ENCODE assay signal across 26 mouse cellular contexts in the genomic region with DNA sequence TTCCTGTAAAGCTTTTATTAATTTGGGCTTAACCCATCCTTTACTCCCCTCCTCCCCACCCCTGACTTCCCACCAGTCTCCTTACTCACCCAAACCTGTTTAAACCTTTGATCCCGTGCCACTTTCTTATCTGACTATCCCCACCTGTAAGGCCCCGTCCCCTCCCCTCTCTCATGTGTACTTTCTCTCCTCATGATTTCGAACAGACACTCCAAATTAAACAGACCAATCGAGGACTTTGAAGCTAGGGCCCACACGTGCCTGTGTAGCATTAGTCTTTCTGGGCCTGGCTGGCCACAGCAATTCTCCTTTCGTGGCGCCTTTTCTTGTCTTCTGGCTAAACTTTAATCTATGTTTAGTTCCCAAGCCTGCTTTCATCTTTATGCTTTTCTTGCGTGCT.
DNase-seq lines count a peak whose midpoint lies in the region; ATAC-seq lines count a peak whose summit lies in the region.
"Had no signal": no experiment of that assay in that cellular context is flagged by ENCODE, and none has a peak within 500 bp of the region (broad histone marks: within the 10 kb centered on the region; RNA-seq: fewer than 3 reads in every experiment).

No protein-coding gene starts in this region.

- H3K27ac ChIP-seq in kidney, embryonic 14.5 days (ENCODE audit: low read depth, low read length): no peak overlapping the region
- H3K27ac ChIP-seq in intestine, embryonic 15.5 days: no peak overlapping the region
- no peak overlapping the region for H3K27ac ChIP-seq in kidney, embryonic 16.5 days (ENCODE audit: low read length)
- no peak overlapping the region for H3K27ac ChIP-seq in stomach, embryonic 15.5 days
- H3K27ac ChIP-seq in midbrain, embryonic 10.5 days (replicated peaks): no peak overlapping the region
- H3K27ac ChIP-seq: hindbrain, embryonic 10.5 days; layer of hippocampus, adult 2 months; liver, embryonic 12.5 days; macrophage; midbrain, embryonic 15.5 days had no signal

- WGBS in kidney, embryonic 14.5 days: 69% methylated on average over 8 of the region's 8 CpGs
- 42% methylated on average over 8 of the region's 8 CpGs for WGBS in intestine, embryonic 15.5 days
- WGBS in kidney, embryonic 16.5 days: 72% methylated on average over 8 of the region's 8 CpGs
- 50% methylated on average over 8 of the region's 8 CpGs for WGBS in stomach, embryonic 15.5 days
- 87% methylated on average over 8 of the region's 8 CpGs for WGBS in midbrain, embryonic 10.5 days

- no peaks in the 10 kb centered on the region for H3K27me3 ChIP-seq in kidney, embryonic 14.5 days (ENCODE audit: control insufficient read depth, insufficient read depth, low read length)
- no peaks in the 10 kb centered on the region for H3K27me3 ChIP-seq in intestine, embryonic 15.5 days (replicated peaks)
- no peaks in the 10 kb centered on the region for H3K27me3 ChIP-seq in kidney, embryonic 16.5 days (ENCODE audit: insufficient read depth, low read length)
- H3K27me3 ChIP-seq in stomach, embryonic 15.5 days (replicated peaks): no peaks in the 10 kb centered on the region
- no peaks in the 10 kb centered on the region for H3K27me3 ChIP-seq in midbrain, embryonic 10.5 days (ENCODE audit: low read depth, poor library complexity, severe bottlenecking)
- H3K27me3 ChIP-seq: liver, embryonic 12.5 days; midbrain, embryonic 15.5 days had no signal

- H3K4me1 ChIP-seq in kidney, embryonic 14.5 days (ENCODE audit: control insufficient read depth, insufficient read depth, low read length): no peaks in the 10 kb centered on the region
- no peaks in the 10 kb centered on the region for H3K4me1 ChIP-seq in intestine, embryonic 15.5 days (replicated peaks)
- H3K4me1 ChIP-seq in kidney, embryonic 16.5 days (ENCODE audit: insufficient read depth, low read length): no peaks in the 10 kb centered on the region
- H3K4me1 ChIP-seq in stomach, embryonic 15.5 days: no peaks in the 10 kb centered on the region
- peaks cover 20% of the 10 kb centered on the region for H3K4me1 ChIP-seq in midbrain, embryonic 10.5 days
- H3K4me1 ChIP-seq: liver, embryonic 12.5 days; midbrain, embryonic 15.5 days had no signal

- H3K36me3 ChIP-seq in kidney, embryonic 14.5 days (ENCODE audit: control insufficient read depth, insufficient read depth, low read length): no peaks in the 10 kb centered on the region
- H3K36me3 ChIP-seq in intestine, embryonic 15.5 days: no peaks in the 10 kb centered on the region
- no peaks in the 10 kb centered on the region for H3K36me3 ChIP-seq in kidney, embryonic 16.5 days (ENCODE audit: insufficient read depth, low read length)
- H3K36me3 ChIP-seq in stomach, embryonic 15.5 days: no peaks in the 10 kb centered on the region
- no peaks in the 10 kb centered on the region for H3K36me3 ChIP-seq in midbrain, embryonic 10.5 days
- H3K36me3 ChIP-seq: hindbrain, embryonic 10.5 days; liver, embryonic 12.5 days; midbrain, embryonic 15.5 days had no signal

- no peak overlapping the region for H3K4me2 ChIP-seq in kidney, embryonic 14.5 days (replicated peaks; ENCODE audit: low read depth, low read length)
- H3K4me2 ChIP-seq in intestine, embryonic 15.5 days (replicated peaks): no peak overlapping the region
- H3K4me2 ChIP-seq in kidney, embryonic 16.5 days (replicated peaks; ENCODE audit: low read depth, low read length): no peak overlapping the region
- H3K4me2 ChIP-seq in stomach, embryonic 15.5 days: no peak overlapping the region
- H3K4me2 ChIP-seq: liver, embryonic 12.5 days; midbrain, embryonic 15.5 days had no signal

- ATAC-seq in kidney, embryonic 14.5 days (ENCODE audit: low FRiP score, low TSS enrichment): no peak
- peak; percentile 86 for ATAC-seq in intestine, embryonic 15.5 days
- peak; percentile 40; the same call in 1 of the 2 replicates for ATAC-seq in kidney, embryonic 16.5 days (ENCODE audit: low FRiP score, low TSS enrichment)
- peak; percentile 84 for ATAC-seq in stomach, embryonic 15.5 days (ENCODE audit: insufficient read depth, low FRiP score, low read depth)
- no peak for ATAC-seq in activated CD4-positive, CD25-positive, alpha-beta regulatory T cell, adult 4 months
- ATAC-seq in inflammation-experienced regulatory T-cells, adult 6 months: no peak
- ATAC-seq: forebrain, embryonic 16.5 days; hindbrain, embryonic 16.5 days; liver, embryonic 12.5 days; liver, postnatal 0 days; lung, postnatal 0 days; midbrain, embryonic 15.5 days had no signal

- H3K9ac ChIP-seq in kidney, embryonic 14.5 days (ENCODE audit: low read depth, low read length): no peak overlapping the region
- no peak overlapping the region for H3K9ac ChIP-seq in intestine, embryonic 15.5 days
- H3K9ac ChIP-seq in kidney, embryonic 16.5 days (replicated peaks; ENCODE audit: low read length): no peak overlapping the region
- H3K9ac ChIP-seq in stomach, embryonic 15.5 days: no peak overlapping the region
- H3K9ac ChIP-seq: liver, embryonic 12.5 days; liver, postnatal 0 days; midbrain, embryonic 15.5 days had no signal

- peak; percentile 8 for DNase-seq in kidney, adult 18-20 months
- DNase-seq in midbrain, embryonic 10.5 days (ENCODE audit: low spot score): no peak
- DNase-seq: adrenal gland, postnatal 25 days; cerebellum, adult 11-12 months; cerebellum, postnatal 10 days; gastrocnemius, postnatal 10 days; heart, postnatal 14 days; liver, postnatal 0 days; right cerebral cortex, adult 18-20 months; right cerebral cortex, postnatal 4 days; thymus, postnatal 25 days had no signal

- H3K4me3 ChIP-seq in kidney, embryonic 14.5 days (ENCODE audit: low read length): no peak overlapping the region
- no peak overlapping the region for H3K4me3 ChIP-seq in intestine, embryonic 15.5 days (replicated peaks)
- no peak overlapping the region for H3K4me3 ChIP-seq in kidney, embryonic 16.5 days (ENCODE audit: low read length)
- H3K4me3 ChIP-seq in stomach, embryonic 15.5 days (replicated peaks): no peak overlapping the region
- H3K4me3 ChIP-seq in midbrain, embryonic 10.5 days: no peak overlapping the region
- H3K4me3 ChIP-seq: erythroblast, embryonic 14.5 days; hindbrain, embryonic 10.5 days; layer of hippocampus, adult 2 months; liver, embryonic 12.5 days; midbrain, embryonic 15.5 days had no signal

- no peaks in the 10 kb centered on the region for H3K9me3 ChIP-seq in kidney, embryonic 14.5 days (ENCODE audit: control insufficient read depth, low read length)
- no peaks in the 10 kb centered on the region for H3K9me3 ChIP-seq in intestine, embryonic 15.5 days
- no peaks in the 10 kb centered on the region for H3K9me3 ChIP-seq in kidney, embryonic 16.5 days (ENCODE audit: low read length)
- H3K9me3 ChIP-seq in stomach, embryonic 15.5 days: no peaks in the 10 kb centered on the region
- H3K9me3 ChIP-seq in midbrain, embryonic 10.5 days (replicated peaks): no peaks in the 10 kb centered on the region
- H3K9me3 ChIP-seq: hindbrain, embryonic 10.5 days; liver, embryonic 12.5 days; midbrain, embryonic 15.5 days had no signal

Comparison
In these comparisons a context has a peak if more than half of its experiments do, and no peak if none do; other contexts are left out.
1. ATAC-seq: peak in intestine, embryonic 15.5 days (single experiment), kidney, embryonic 16.5 days (single experiment) and stomach, embryonic 15.5 days (single experiment); none in kidney, embryonic 14.5 days (single experiment), activated CD4-positive, CD25-positive, alpha-beta regulatory T cell, adult 4 months (single experiment) and inflammation-experienced regulatory T-cells, adult 6 months (single experiment).